Mouse (Mus musculus): ENCODE data around the gene Spint3. TPM values are rescaled to one million over a fixed set of nuclear protein-coding genes. Genes with fewer than 3 reads are reported as not detected.
A peak's percentile ranks its signal among the peaks of the same experiment; 100 is the strongest.
"Not testable (repeated sequence)": the region's sequence is repeated elsewhere in the genome, so short reads cannot be mapped to it uniquely, and the experiment has no call there.

The Spint3 gene
- total RNA-seq (2012; rRNA removed) = not detected in 2 replicates
- total RNA-seq (2014; rRNA removed) = not detected in 2 replicates
- polyA plus RNA-seq (2012; ENCODE audit: insufficient read length, low read depth) = not detected in 2 replicates

DNA sequence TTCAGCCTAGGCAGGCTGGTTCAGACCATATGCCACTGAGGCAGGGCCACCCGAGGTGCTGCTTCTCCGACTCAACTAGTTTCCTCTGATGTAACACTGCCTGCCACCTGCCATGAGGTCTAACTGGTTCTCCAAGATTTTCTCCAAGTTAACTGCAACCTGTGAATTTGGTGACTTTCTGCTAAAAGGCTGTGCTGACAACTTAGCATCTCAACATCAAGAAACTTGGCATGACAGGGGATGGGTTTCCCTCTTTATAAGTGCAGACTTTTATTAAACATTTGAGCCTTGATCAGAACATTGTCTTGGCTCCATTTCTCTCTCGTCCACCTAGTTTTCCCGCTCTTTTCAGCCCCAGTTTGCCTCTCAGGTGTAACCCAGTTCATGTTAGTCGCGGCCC, at the start of gene Spint3:
Gene Spint3 (minus strand): TSS at position 101 of the 400 bp plus-strand sequence.
- DNase-seq (ENCODE audit: extremely low read depth); H3K79me2 ChIP-seq (replicated peaks; ENCODE audit: control insufficient read depth, extremely low read depth, insufficient read depth, poor library complexity, severe bottlenecking); dilution Hi-C loops (cut with MboI; ENCODE audit: extremely low pct_ligation_motif_present, extremely low pct_unique_long_range_greater_than_20kb, low sequenced_read_pairs); H3K4me1 ChIP-seq (ENCODE audit: control insufficient read depth in 1 of 2, insufficient read depth in 2 of 2); H3K4me3 ChIP-seq (replicated peaks in 1 of 3; ENCODE audit: low read depth in 2 of 3, low read length in 2 of 3, poor library complexity in 1 of 3); H3K4me2 ChIP-seq (ENCODE audit: insufficient read depth, low read depth, poor library complexity, severe bottlenecking); H3K9ac ChIP-seq (ENCODE audit: insufficient read depth, low read depth); H3K27ac ChIP-seq (ENCODE audit: insufficient read depth, low read depth); H3K36me3 ChIP-seq (replicated peaks in 1 of 2; ENCODE audit: control insufficient read depth in 1 of 2, insufficient read depth in 1 of 2, low read length in 1 of 2); in situ Hi-C loops (cut with MboI; ENCODE audit: low pct_ligation_motif_present, low pct_unique_long_range_greater_than_20kb, low sequenced_read_pairs); H3K9me3 ChIP-seq (replicated peaks; ENCODE audit: low read length): not testable (repeated sequence)
- H3K27me3 ChIP-seq (replicated peaks) = peaks cover 80% of the 10 kb centered on the region

DNA sequence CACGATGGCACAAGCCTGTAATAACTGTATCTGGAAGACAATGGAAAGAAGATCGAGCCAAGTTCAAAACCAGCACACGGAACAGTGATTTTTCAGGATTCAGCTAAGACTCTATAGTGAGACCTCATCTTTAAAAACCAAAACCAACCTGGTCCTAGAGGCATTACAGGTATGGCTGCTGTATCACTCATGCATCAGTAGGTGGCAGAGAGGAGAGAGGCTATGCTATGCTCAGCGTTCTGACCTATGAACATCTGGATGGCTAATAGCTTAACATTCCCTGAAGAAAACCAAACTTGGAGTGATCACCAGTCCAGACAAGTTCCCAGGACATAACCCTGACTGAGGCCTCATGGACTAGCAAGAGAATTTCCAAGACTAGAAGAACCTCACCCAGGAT, 48.5 kb upstream of the Spint3 start:
- no peak overlapping the region for H3K27ac ChIP-seq (ENCODE audit: insufficient read depth, low read depth)
- no peak for DNase-seq (ENCODE audit: extremely low read depth)
- no peak overlapping the region for H3K4me3 ChIP-seq (replicated peaks in 1 of 3; ENCODE audit: low read depth in 2 of 3, low read length in 2 of 3, poor library complexity in 1 of 3)
- dilution Hi-C loops (cut with MboI; ENCODE audit: extremely low pct_ligation_motif_present, extremely low pct_unique_long_range_greater_than_20kb, low sequenced_read_pairs) = no loop called here
- H3K36me3 ChIP-seq (replicated peaks in 1 of 2; ENCODE audit: control insufficient read depth in 1 of 2, insufficient read depth in 1 of 2, low read length in 1 of 2) = no peaks in the 10 kb centered on the region
- H3K79me2 ChIP-seq (replicated peaks; ENCODE audit: control insufficient read depth, extremely low read depth, insufficient read depth, poor library complexity, severe bottlenecking) = no peaks in the 10 kb centered on the region
- peaks cover 0 to 2% of the 10 kb centered on the region in 2 experiments; a peak in 2 of 4 replicates for H3K4me1 ChIP-seq (ENCODE audit: control insufficient read depth in 1 of 2, insufficient read depth in 2 of 2)
- peaks cover 79% of the 10 kb centered on the region for H3K27me3 ChIP-seq (replicated peaks)
- in situ Hi-C loops (cut with MboI; ENCODE audit: low pct_ligation_motif_present, low pct_unique_long_range_greater_than_20kb, low sequenced_read_pairs) = no loop called here
- H3K9me3 ChIP-seq (replicated peaks; ENCODE audit: low read length) = no peaks in the 10 kb centered on the region
- no peak for TF ChIP-seq ZMIZ1 (IDR thresholded peaks at IDR 0.05; ENCODE audit: low read depth, low read length)
- peak; percentile 2; the same call in 1 of the 2 replicates for TF ChIP-seq RAD21 (IDR thresholded peaks at IDR 0.05; ENCODE audit: low read depth, low read length)
- TF ChIP-seq TCF12 (IDR thresholded peaks at IDR 0.05; ENCODE audit: low read depth, low read length) = no peak
- no peak for TF ChIP-seq ELF1 (IDR thresholded peaks at IDR 0.05; ENCODE audit: low read depth, low read length)
- TF ChIP-seq JUN (IDR thresholded peaks at IDR 0.05; ENCODE audit: insufficient read depth, low read depth, low read length) = no peak
- TF ChIP-seq USF1 (IDR thresholded peaks at IDR 0.05; ENCODE audit: low read depth, low read length) = no peak
- TF ChIP-seq CTCF (conservative IDR thresholded peaks at IDR 0.05 in 1 of 2, IDR thresholded peaks at IDR 0.05 in 1 of 2; ENCODE audit: low read depth in 2 of 2, low read length in 2 of 2) = peak in 1 of 2 experiments; percentile 42; a peak in 2 of 4 replicates
- TF ChIP-seq UBTF (IDR thresholded peaks at IDR 0.05; ENCODE audit: low read depth, low read length) = no peak
- no peak for TF ChIP-seq ZC3H11A (IDR thresholded peaks at IDR 0.05; ENCODE audit: low read depth, low read length)
- TF ChIP-seq EP300 (IDR thresholded peaks at IDR 0.05; ENCODE audit: low read length) = no peak
- TF ChIP-seq SMC3 (IDR thresholded peaks at IDR 0.05; ENCODE audit: low read depth, low read length) = peak; percentile 30
- no peak overlapping the region for H3K9ac ChIP-seq (ENCODE audit: insufficient read depth, low read depth)
- H3K4me2 ChIP-seq (ENCODE audit: insufficient read depth, low read depth, poor library complexity, severe bottlenecking) = no peak overlapping the region

DNA sequence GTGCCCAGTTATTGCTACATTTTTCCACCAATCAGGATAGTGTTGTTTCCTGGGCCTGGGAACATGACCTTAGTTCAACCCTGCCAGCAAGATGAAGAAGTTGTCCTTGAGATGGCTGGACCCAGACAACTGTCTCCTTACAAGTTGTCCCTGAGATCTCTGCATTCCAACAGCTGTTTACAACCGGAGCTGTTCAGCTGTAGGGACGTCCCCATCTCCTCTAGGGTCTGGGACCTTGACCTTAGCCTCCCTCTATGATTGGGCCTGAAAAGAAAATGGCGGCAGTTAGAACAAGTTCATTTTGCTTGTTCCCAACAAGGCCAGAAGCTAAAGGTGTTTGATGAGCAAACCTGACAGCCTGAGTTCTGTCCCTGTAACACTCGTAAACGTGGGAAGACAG, 45.8 kb upstream of the Spint3 start:
- Histone ChIP-seq H3K9me3 (replicated peaks; ENCODE audit: low read length) (no peaks in the 10 kb centered on the region), H3K4me2 (ENCODE audit: insufficient read depth, low read depth, poor library complexity, severe bottlenecking) (no peak overlapping the region), H3K4me1 (ENCODE audit: control insufficient read depth in 1 of 2, insufficient read depth in 2 of 2) (peaks cover 0 to 2% of the 10 kb centered on the region in 2 experiments; a peak in 2 of 4 replicates), H3K9ac (ENCODE audit: insufficient read depth, low read depth) (no peak overlapping the region), H3K36me3 (replicated peaks in 1 of 2; ENCODE audit: control insufficient read depth in 1 of 2, insufficient read depth in 1 of 2, low read length in 1 of 2) (no peaks in the 10 kb centered on the region), H3K79me2 (replicated peaks; ENCODE audit: control insufficient read depth, extremely low read depth, insufficient read depth, poor library complexity, severe bottlenecking) (no peaks in the 10 kb centered on the region), H3K27me3 (replicated peaks) (peaks cover 70% of the 10 kb centered on the region), H3K27ac (ENCODE audit: insufficient read depth, low read depth) (no peak overlapping the region), H3K4me3 (replicated peaks in 1 of 3; ENCODE audit: low read depth in 2 of 3, low read length in 2 of 3, poor library complexity in 1 of 3) (no peak overlapping the region)
- dilution Hi-C loops (cut with MboI; ENCODE audit: extremely low pct_ligation_motif_present, extremely low pct_unique_long_range_greater_than_20kb, low sequenced_read_pairs) (no loop called here), in situ Hi-C loops (cut with MboI; ENCODE audit: low pct_ligation_motif_present, low pct_unique_long_range_greater_than_20kb, low sequenced_read_pairs) (no loop called here)
- no peak for DNase-seq (ENCODE audit: extremely low read depth)
- TF ChIP-seq RAD21 (IDR thresholded peaks at IDR 0.05; ENCODE audit: low read depth, low read length) (no peak), ELF1 (IDR thresholded peaks at IDR 0.05; ENCODE audit: low read depth, low read length) (no peak), MYC (IDR thresholded peaks at IDR 0.05; ENCODE audit: low read depth, low read length) (no peak), JUND (conservative IDR thresholded peaks at IDR 0.05; ENCODE audit: low read depth, low read length) (no peak), USF2 (conservative IDR thresholded peaks at IDR 0.05; ENCODE audit: low read depth, low read length) (no peak), NELFE (IDR thresholded peaks at IDR 0.05; ENCODE audit: low read depth, low read length) (no peak), SIN3A (IDR thresholded peaks at IDR 0.05; ENCODE audit: low read length) (no peak), JUN (IDR thresholded peaks at IDR 0.05; ENCODE audit: insufficient read depth, low read depth, low read length) (no peak), MEF2A (IDR thresholded peaks at IDR 0.05; ENCODE audit: borderline replicate concordance, low read depth, low read length) (no peak), RCOR1 (conservative IDR thresholded peaks at IDR 0.05; ENCODE audit: low read depth, low read length) (no peak)

Data from CH12.LX (cell line).